Comparison of ENCODE assay signal across 20 mouse cellular contexts in genomic region chr8:10716161-10716560, GRCm38 (mm10).
DNase-seq lines count a peak whose midpoint lies in the region; ATAC-seq lines count a peak whose summit lies in the region.
"Had no signal": no experiment of that assay in that cellular context is flagged by ENCODE, and none has a peak within 500 bp of the region (broad histone marks: within the 10 kb centered on the region; RNA-seq: fewer than 3 reads in every experiment).

No protein-coding gene starts in this region.

- no peak overlapping the region for H3K4me3 ChIP-seq in neural tube, embryonic 13.5 days
- no peak overlapping the region for H3K4me3 ChIP-seq in neural tube, embryonic 15.5 days (replicated peaks)
- H3K4me3 ChIP-seq: embryonic facial prominence, embryonic 15.5 days; erythroblast, embryonic 14.5 days; forebrain, embryonic 10.5 days; gastrocnemius, adult 2 months; heart, embryonic 12.5 days; hindbrain, embryonic 10.5 days had no signal

- H3K4me1 ChIP-seq in neural tube, embryonic 13.5 days (replicated peaks) = peaks cover 48% of the 10 kb centered on the region
- H3K4me1 ChIP-seq in neural tube, embryonic 15.5 days = peaks cover 6% of the 10 kb centered on the region; the same call in 1 of the 2 replicates
- H3K4me1 ChIP-seq: embryonic facial prominence, embryonic 15.5 days had no signal

- H3K27me3 ChIP-seq in neural tube, embryonic 13.5 days = no peaks in the 10 kb centered on the region
- H3K27me3 ChIP-seq in neural tube, embryonic 15.5 days (replicated peaks) = no peaks in the 10 kb centered on the region
- H3K27me3 ChIP-seq: embryonic facial prominence, embryonic 15.5 days; heart, embryonic 12.5 days had no signal

- H3K4me2 ChIP-seq in neural tube, embryonic 13.5 days = no peak overlapping the region
- no peak overlapping the region for H3K4me2 ChIP-seq in neural tube, embryonic 15.5 days
- H3K4me2 ChIP-seq: embryonic facial prominence, embryonic 15.5 days; heart, embryonic 12.5 days had no signal

- WGBS in neural tube, embryonic 13.5 days = 70% methylated on average over 5 of the region's 5 CpGs
- WGBS in neural tube, embryonic 15.5 days = 71% methylated on average over 5 of the region's 5 CpGs

- no peaks in the 10 kb centered on the region for H3K36me3 ChIP-seq in neural tube, embryonic 13.5 days
- H3K36me3 ChIP-seq in neural tube, embryonic 15.5 days = no peaks in the 10 kb centered on the region
- H3K36me3 ChIP-seq: embryonic facial prominence, embryonic 15.5 days; forebrain, embryonic 10.5 days; heart, embryonic 12.5 days; hindbrain, embryonic 10.5 days had no signal

- no peak overlapping the region for H3K27ac ChIP-seq in neural tube, embryonic 13.5 days (replicated peaks)
- H3K27ac ChIP-seq in neural tube, embryonic 15.5 days (replicated peaks) = no peak overlapping the region
- H3K27ac ChIP-seq: embryonic facial prominence, embryonic 15.5 days; forebrain, embryonic 10.5 days; gastrocnemius, adult 2 months had no signal

- H3K9me3 ChIP-seq in neural tube, embryonic 13.5 days = no peaks in the 10 kb centered on the region
- no peaks in the 10 kb centered on the region for H3K9me3 ChIP-seq in neural tube, embryonic 15.5 days (replicated peaks)
- H3K9me3 ChIP-seq: embryonic facial prominence, embryonic 15.5 days; forebrain, embryonic 10.5 days; heart, embryonic 12.5 days; hindbrain, embryonic 10.5 days had no signal

- H3K9ac ChIP-seq in neural tube, embryonic 13.5 days = no peak overlapping the region
- H3K9ac ChIP-seq in neural tube, embryonic 15.5 days (replicated peaks) = no peak overlapping the region
- H3K9ac ChIP-seq: embryonic facial prominence, embryonic 15.5 days; heart, embryonic 12.5 days had no signal

- DNase-seq in kidney, adult 9 months = peak; percentile 80
- DNase-seq in kidney, postnatal 14 days = peak; percentile 45
- DNase-seq in urinary bladder, postnatal 4 days (ENCODE audit: low spot score in 2 of 2) = no peak
- DNase-seq in cerebellum, adult 9-10 months = no peak
- no peak for DNase-seq in lung, postnatal 25 days (ENCODE audit: low spot score)
- DNase-seq: adrenal gland, adult 8-10 months; adrenal gland, postnatal 36 days; cerebellum, adult 2 months; cerebellum, postnatal 14 days; embryo, embryonic 11 days; gastrocnemius, adult 2 months; gastrocnemius, postnatal 25 days had no signal

- ATAC-seq in neural tube, embryonic 13.5 days (ENCODE audit: low read depth) = 0 out of 2 replicates have a peak, but pooled peaks have one; percentile 29
- ATAC-seq in neural tube, embryonic 15.5 days (ENCODE audit: low FRiP score) = no peak
- ATAC-seq: forebrain, embryonic 14.5 days had no signal

Comparison
In these comparisons a context has a peak if more than half of its experiments do, and no peak if none do; other contexts are left out.
1. DNase-seq: peak in kidney, adult 9 months (single experiment) and kidney, postnatal 14 days (single experiment); none in urinary bladder, postnatal 4 days (0 of 2), cerebellum, adult 9-10 months (single experiment) and lung, postnatal 25 days (single experiment).